In genomic region chr7:139133446-139133845, GRCm38 (mm10) we compare ENCODE assay signal across 9 mouse cellular contexts. TPM values are rescaled to one million over a fixed set of nuclear protein-coding genes. Genes with fewer than 3 reads are reported as not detected.
DNase-seq lines count a peak whose midpoint lies in the region.
"Had no signal": no experiment of that assay in that cellular context is flagged by ENCODE, and none has a peak within 500 bp of the region (broad histone marks: within the 10 kb centered on the region; RNA-seq: fewer than 3 reads in every experiment).

No protein-coding gene starts in this region.

- peak; percentile 45 to 84 for DNase-seq in adrenal gland, adult (ENCODE audit: inconsistent age in 2 of 2, low spot score in 1 of 2)
- no peak for DNase-seq in adrenal gland, postnatal 4 days (ENCODE audit: low spot score in 2 of 2)
- DNase-seq in kidney, postnatal 10 days, result peak; percentile 38
- no peak for DNase-seq in kidney, adult 9 months
- DNase-seq in adipocyte (ENCODE audit: low spot score), result peak; percentile 40
- DNase-seq in cerebellum, postnatal 10 days, result peak; percentile 94 to 96
- DNase-seq in spleen, postnatal 4 days (ENCODE audit: low spot score in 2 of 2), result no peak
- no peak for DNase-seq in embryo, embryonic 11 days

RNA-seq across cellular contexts. Expression of gene Dpysl4, which starts 47.6 kb away (rescaled TPM):
- total RNA-seq in adrenal gland, postnatal 4 days (2021), result 1 to 10 TPM; 5.9 to 6.1 TPM
- total RNA-seq: MEL had no signal

Comparison
In these comparisons a context has a peak if more than half of its experiments do, and no peak if none do; other contexts are left out.
1. DNase-seq: peak in adrenal gland, adult (2 of 2), kidney, postnatal 10 days (single experiment), adipocyte (single experiment) and cerebellum, postnatal 10 days (2 of 2); none in adrenal gland, postnatal 4 days (0 of 2), kidney, adult 9 months (single experiment), spleen, postnatal 4 days (0 of 2) and embryo, embryonic 11 days (single experiment).